Mouse (Mus musculus): ENCODE measurements around the gene Fmo5. TPM values are rescaled to one million over a fixed set of nuclear protein-coding genes. Genes with fewer than 3 reads are reported as not detected.
A peak's percentile ranks its signal among the peaks of the same experiment; 100 is the strongest.

Fmo5 gene
- polyA plus RNA-seq, 1 experiment from 2014 or later, result 3.8 TPM

DNA sequence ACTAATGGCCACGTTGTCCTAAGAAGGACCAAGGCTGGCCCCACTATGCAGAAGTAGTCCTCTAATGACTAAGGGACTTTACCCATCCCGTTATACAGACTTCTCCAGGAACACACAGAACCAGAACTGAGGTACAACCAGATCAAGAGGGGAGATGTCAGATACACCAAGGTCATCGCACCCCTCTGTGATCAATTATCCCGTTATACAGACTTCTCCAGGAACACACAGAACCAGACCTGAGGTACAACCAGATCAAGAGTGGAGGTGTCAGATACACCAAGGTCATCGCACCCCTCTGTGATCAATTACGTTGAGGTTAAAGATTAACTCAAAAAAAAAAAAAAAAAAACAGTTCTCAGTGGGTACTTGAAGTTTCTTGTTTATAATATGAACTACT is 17.6 kb upstream of the Fmo5 start:
- no peak overlapping the region for H3K4me2 ChIP-seq
- H3K4me3 ChIP-seq (replicated peaks), result no peak overlapping the region
- WGBS, result 85% methylated on average over 6 of the region's 6 CpGs
- H3K27ac ChIP-seq, result no peak overlapping the region
- H3K27me3 ChIP-seq, result no peaks in the 10 kb centered on the region
- peaks cover 7% of the 10 kb centered on the region for H3K4me1 ChIP-seq
- no peaks in the 10 kb centered on the region for H3K9me3 ChIP-seq (replicated peaks)
- H3K36me3 ChIP-seq, result no peaks in the 10 kb centered on the region
- H3K9ac ChIP-seq, result no peak overlapping the region
- no peak for ATAC-seq (replicated peaks; ENCODE audit: low FRiP score)

DNA sequence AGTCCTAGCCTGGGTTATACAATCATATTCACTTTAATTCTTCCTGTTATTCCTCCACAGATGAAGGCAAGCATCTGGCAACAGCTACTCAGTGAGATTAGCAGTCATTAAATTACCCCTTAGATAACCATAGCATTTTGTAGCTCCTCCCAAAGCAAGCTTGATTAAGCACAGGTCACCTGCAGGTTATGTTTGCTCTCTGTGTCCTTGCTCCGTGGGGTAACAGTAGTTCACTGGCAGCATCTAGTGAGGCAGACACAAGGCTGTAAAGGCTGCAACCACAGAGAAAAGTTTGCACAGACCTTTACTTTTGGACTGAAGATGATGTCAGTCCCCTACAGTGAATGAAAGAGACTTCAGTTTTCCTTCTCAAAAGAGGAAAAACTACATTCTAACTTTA is 13.4 kb upstream of the Fmo5 start:
- H3K27ac ChIP-seq, result no peak overlapping the region
- H3K4me3 ChIP-seq (replicated peaks), result no peak overlapping the region
- ATAC-seq (replicated peaks; ENCODE audit: low FRiP score), result no peak
- H3K9me3 ChIP-seq (replicated peaks), result no peaks in the 10 kb centered on the region
- H3K4me2 ChIP-seq, result no peak overlapping the region
- no peaks in the 10 kb centered on the region for H3K27me3 ChIP-seq
- WGBS, result 6% methylated on average over 1 of the region's 1 CpGs
- H3K36me3 ChIP-seq, result no peaks in the 10 kb centered on the region
- no peak overlapping the region for H3K9ac ChIP-seq
- H3K4me1 ChIP-seq, result 0 out of 2 replicates have a peak, but pooled peaks cover 1% of the 10 kb centered on the region

DNA sequence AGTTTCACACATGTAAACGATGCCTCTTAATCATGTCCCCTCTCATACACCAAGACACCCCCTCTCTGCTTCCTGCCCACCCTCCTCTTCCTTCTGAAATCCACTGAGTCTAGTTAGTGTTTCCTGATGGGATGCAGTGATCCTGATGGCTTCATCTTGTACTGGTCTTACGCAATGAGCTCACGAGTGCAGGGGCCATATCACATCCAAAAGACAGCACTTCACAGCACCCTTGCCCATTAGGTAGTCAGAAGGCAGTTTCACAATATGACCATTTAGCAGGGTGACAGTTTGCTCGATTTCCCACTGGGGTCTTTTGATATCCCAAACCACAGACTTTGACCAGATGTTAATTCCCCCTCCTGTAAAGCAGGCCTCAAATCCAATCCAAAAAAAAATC is 12.7 kb upstream of the Fmo5 start:
- no peaks in the 10 kb centered on the region for H3K9me3 ChIP-seq (replicated peaks)
- ATAC-seq (replicated peaks; ENCODE audit: low FRiP score), result no peak
- WGBS, result 90% methylated on average over 4 of the region's 4 CpGs

DNA sequence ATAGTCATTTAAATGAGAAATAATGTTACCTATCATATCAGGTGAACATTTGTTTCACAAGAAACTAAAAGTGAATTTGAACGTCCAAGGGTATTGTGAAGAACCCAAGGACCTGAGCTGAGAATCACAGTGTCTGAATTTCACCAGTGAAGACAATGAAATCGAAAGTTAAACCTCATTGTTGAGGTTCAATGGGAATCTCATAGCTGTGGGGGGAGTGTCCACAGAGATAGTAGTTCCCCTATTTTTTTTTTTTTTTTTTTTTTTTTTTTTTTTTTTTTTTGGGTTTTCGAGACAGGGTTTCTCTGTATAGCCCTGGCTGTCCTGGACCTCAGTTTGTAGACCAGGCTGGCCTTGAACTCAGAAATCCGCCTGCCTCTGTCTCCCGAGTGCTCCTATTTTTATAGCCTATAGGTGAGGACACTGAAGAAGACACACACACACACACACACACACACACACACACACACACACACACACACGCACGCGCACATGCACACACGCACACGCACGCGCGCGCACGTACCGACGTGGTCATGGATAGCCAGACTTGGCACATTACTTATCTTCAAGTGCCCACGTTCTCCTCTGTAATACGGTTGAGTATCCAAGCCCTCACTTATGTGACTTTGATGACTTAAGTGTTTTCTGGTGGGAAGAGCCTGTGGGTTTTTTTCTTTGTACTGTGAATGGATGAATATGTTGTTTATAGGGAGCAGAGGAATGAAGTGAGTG is 11.3 kb upstream of the Fmo5 start:
- ATAC-seq (replicated peaks; ENCODE audit: low FRiP score), result no peak
- no peak overlapping the region for H3K4me2 ChIP-seq
- H3K27me3 ChIP-seq, result no peaks in the 10 kb centered on the region
- WGBS, result 96% methylated on average over 19 of the region's 19 CpGs
- H3K9ac ChIP-seq, result no peak overlapping the region
- H3K9me3 ChIP-seq (replicated peaks), result no peaks in the 10 kb centered on the region
- H3K36me3 ChIP-seq, result no peaks in the 10 kb centered on the region
- H3K4me1 ChIP-seq, result no peaks in the 10 kb centered on the region
- no peak overlapping the region for H3K4me3 ChIP-seq (replicated peaks)
- H3K27ac ChIP-seq, result no peak overlapping the region

More for the DNA sequence above, 12.7 kb upstream of the Fmo5 start:
- Histone ChIP-seq H3K27me3 (no peaks in the 10 kb centered on the region), H3K4me2 (no peak overlapping the region), H3K9ac (no peak overlapping the region), H3K36me3 (no peaks in the 10 kb centered on the region), H3K4me3 (replicated peaks) (no peak overlapping the region), H3K4me1 (no peaks in the 10 kb centered on the region), H3K27ac (no peak overlapping the region)

DNA sequence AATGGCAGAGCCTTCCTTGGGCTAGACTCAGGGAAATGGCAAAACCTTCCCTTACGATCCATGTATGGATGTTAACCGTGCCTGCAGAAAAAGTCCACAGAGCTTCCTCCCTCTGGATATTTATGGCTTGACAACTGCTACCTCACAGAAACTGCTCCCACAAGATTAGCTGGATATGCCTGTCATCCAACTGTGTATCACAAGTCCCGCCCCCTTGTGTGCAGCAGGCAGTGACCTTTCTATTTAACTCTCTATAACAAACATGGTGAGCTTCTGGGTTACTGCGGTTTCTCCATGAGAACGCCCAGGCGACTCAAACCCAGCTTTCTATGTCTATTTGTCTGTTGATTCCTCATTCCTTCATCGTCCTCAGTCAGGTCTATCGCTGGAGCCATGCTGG is 10.7 kb upstream of the Fmo5 start:
- Histone ChIP-seq H3K36me3 (no peaks in the 10 kb centered on the region), H3K27me3 (no peaks in the 10 kb centered on the region), H3K4me3 (replicated peaks) (no peak overlapping the region), H3K9me3 (replicated peaks) (no peaks in the 10 kb centered on the region), H3K4me1 (no peaks in the 10 kb centered on the region), H3K9ac (no peak overlapping the region), H3K4me2 (no peak overlapping the region), H3K27ac (no peak overlapping the region)
- ATAC-seq (replicated peaks; ENCODE audit: low FRiP score), result no peak
- WGBS, result 79% methylated on average over 8 of the region's 8 CpGs

DNA sequence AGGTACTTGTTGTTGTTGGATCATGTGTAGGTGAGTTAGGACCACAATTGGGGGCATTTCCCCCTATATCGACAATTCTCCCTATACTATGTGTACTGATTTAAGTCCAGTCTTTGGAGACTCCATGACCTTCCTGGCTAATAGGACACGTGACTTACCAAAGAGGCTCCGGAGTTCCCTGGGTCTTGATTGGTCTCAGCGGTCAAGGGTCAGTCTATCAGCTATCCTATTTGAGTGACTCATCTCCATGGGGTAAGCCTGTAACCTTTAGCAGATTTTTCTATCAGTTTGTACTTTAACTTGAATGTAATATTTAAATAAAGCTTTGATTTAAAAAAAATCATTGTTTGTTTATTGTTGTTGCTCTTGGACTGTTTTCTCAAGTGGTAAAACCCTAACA is 7.9 kb upstream of the Fmo5 start:
- Histone ChIP-seq H3K9ac (no peak overlapping the region), H3K36me3 (no peaks in the 10 kb centered on the region), H3K9me3 (replicated peaks) (no peaks in the 10 kb centered on the region), H3K4me3 (replicated peaks) (no peak overlapping the region), H3K27ac (no peak overlapping the region), H3K4me2 (no peak overlapping the region), H3K27me3 (no peaks in the 10 kb centered on the region), H3K4me1 (no peaks in the 10 kb centered on the region)
- ATAC-seq (replicated peaks; ENCODE audit: low FRiP score), result no peak
- 90% methylated on average over 4 of the region's 4 CpGs for WGBS

DNA sequence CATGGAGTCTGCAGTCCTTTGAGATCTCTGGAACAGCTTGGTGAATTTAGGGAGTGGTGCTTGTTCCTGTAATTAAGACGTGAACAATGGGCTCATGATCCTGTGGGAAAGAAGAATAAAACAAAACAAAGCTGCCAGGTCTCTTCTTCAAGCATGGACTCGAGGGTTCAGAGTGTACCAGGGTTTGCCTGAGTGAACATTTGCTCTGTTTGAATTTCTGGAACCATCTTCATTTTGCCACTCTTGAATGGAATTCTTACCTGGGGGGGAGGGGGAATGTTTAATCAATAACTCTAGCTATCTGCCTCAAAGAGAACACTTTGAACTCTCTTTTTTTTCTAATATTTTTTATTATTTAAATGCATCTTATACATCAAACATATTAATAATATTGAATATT is 4.0 kb upstream of the Fmo5 start:
- Histone ChIP-seq H3K4me1 (peaks cover 6% of the 10 kb centered on the region), H3K9me3 (replicated peaks) (no peaks in the 10 kb centered on the region), H3K36me3 (no peaks in the 10 kb centered on the region), H3K4me3 (replicated peaks) (no peak overlapping the region), H3K9ac (no peak overlapping the region), H3K27me3 (no peaks in the 10 kb centered on the region), H3K27ac (no peak overlapping the region), H3K4me2 (no peak overlapping the region)
- 44% methylated on average over 2 of the region's 2 CpGs for WGBS
- ATAC-seq (replicated peaks; ENCODE audit: low FRiP score), result no peak

DNA sequence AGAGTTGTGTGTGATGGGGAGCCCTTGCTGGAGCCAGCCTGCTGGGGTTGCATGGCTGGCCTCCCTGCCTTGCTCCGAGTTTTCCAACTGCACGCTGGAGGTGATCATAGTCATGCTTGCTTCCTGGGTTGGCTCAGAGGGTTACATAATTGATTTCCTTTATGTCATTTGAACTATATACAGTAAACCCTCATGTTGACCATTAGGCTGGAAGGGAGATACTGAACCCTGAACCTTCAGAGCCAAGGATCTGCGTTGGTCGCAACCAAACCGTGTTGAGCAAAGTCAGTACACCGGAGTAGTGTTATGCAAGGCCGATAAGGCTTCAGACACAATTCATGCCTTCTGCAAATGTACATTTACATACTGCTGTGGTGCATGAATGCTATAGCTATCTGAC is 711 bp upstream of the Fmo5 start:
- WGBS, result 79% methylated on average over 7 of the region's 7 CpGs
- Histone ChIP-seq H3K27me3 (no peaks in the 10 kb centered on the region), H3K27ac (no peak overlapping the region), H3K36me3 (no peaks in the 10 kb centered on the region), H3K4me2 (peak overlapping the region; percentile 67), H3K4me3 (replicated peaks) (peak overlapping the region; percentile 55), H3K9me3 (replicated peaks) (no peaks in the 10 kb centered on the region), H3K4me1 (peaks cover 6% of the 10 kb centered on the region), H3K9ac (no peak overlapping the region)
- ATAC-seq (replicated peaks; ENCODE audit: low FRiP score), result no peak

DNA sequence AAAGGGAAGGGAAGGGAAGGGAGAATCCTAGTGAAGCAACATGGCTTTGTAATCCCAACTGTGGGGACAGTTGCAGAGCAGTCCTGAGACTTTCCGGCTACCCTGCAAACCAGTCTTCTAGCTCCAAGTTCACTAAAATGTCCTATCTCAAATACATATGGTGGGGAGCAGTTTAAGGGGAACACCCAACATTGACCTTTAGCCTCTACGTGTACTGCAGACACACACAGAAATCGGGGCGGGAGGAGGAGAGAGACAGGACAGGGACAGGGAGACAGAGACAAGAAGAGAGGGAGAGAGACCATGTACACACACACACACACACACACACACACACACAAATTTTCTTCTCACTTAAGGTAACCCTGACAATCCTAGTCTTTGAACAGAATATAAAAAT is 1.3 kb downstream of the Fmo5 start:
- H3K36me3 ChIP-seq, result no peaks in the 10 kb centered on the region
- no peak overlapping the region for H3K9ac ChIP-seq
- peaks cover 6% of the 10 kb centered on the region for H3K4me1 ChIP-seq
- H3K27me3 ChIP-seq, result no peaks in the 10 kb centered on the region
- no peak overlapping the region for H3K4me3 ChIP-seq (replicated peaks)
- H3K4me2 ChIP-seq, result no peak overlapping the region
- no peaks in the 10 kb centered on the region for H3K9me3 ChIP-seq (replicated peaks)
- no peak for ATAC-seq (replicated peaks; ENCODE audit: low FRiP score)
- 88% methylated on average over 4 of the region's 4 CpGs for WGBS
- H3K27ac ChIP-seq, result no peak overlapping the region

DNA sequence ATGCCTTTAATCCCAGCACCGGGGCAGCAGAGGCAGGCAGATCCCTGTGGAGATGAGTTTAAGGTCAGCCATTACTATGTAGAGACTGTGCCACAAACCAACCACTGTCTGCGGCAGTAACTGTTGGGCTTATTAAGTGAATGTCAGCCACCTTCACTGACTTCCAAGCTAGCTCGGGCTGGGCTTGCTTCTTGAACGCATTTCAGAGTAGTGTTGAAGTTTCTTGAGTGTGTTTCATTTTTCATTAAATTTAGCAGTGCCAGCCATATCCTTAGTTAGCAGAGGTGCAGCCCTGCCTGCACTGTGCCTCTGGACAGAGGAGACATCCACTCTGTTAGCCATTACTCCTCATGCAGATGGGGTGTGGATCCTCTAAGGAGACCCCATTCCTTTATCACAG is 2.1 kb downstream of the Fmo5 start:
- Histone ChIP-seq H3K36me3 (no peaks in the 10 kb centered on the region), H3K4me1 (peaks cover 6% of the 10 kb centered on the region), H3K4me2 (no peak overlapping the region), H3K9me3 (replicated peaks) (no peaks in the 10 kb centered on the region), H3K9ac (no peak overlapping the region), H3K27ac (no peak overlapping the region), H3K27me3 (no peaks in the 10 kb centered on the region), H3K4me3 (replicated peaks) (no peak overlapping the region)
- no peak for ATAC-seq (replicated peaks; ENCODE audit: low FRiP score)
- 92% methylated on average over 4 of the region's 4 CpGs for WGBS

DNA sequence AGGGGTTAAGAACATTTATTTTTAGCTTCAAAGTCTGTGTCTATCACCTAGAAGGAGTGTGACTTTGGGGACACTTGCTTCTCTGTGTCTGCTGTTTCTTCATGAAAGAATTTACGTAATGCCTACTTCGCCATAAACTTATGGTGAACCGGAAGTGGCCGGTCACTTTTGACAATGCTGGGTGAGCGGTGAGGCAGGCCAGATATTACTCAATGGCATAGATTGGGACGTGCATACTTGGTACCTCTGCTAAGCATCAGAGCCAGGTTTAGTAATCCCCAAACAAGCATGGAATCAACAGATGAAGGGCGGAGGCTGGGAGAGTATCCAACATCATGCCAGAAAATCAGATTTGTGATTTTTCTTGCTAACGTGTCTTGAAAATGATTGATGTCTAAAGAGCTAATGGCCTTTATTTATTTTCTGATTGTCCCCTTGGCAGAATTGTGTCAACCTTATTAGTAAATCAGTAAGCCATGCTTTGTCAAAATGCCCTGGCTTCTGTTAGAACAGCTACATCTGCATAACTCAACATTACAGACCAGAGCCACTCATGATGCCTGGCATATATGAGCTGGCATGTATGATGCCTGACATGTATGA is 2.8 kb downstream of the Fmo5 start:
- H3K9ac ChIP-seq, result no peak overlapping the region
- no peak overlapping the region for H3K27ac ChIP-seq
- H3K4me2 ChIP-seq, result no peak overlapping the region
- no peaks in the 10 kb centered on the region for H3K36me3 ChIP-seq
- H3K27me3 ChIP-seq, result no peaks in the 10 kb centered on the region
- no peaks in the 10 kb centered on the region for H3K9me3 ChIP-seq (replicated peaks)
- ATAC-seq (replicated peaks; ENCODE audit: low FRiP score), result no peak
- H3K4me3 ChIP-seq (replicated peaks), result no peak overlapping the region
- WGBS, result 84% methylated on average over 8 of the region's 8 CpGs
- H3K4me1 ChIP-seq, result peaks cover 6% of the 10 kb centered on the region

DNA sequence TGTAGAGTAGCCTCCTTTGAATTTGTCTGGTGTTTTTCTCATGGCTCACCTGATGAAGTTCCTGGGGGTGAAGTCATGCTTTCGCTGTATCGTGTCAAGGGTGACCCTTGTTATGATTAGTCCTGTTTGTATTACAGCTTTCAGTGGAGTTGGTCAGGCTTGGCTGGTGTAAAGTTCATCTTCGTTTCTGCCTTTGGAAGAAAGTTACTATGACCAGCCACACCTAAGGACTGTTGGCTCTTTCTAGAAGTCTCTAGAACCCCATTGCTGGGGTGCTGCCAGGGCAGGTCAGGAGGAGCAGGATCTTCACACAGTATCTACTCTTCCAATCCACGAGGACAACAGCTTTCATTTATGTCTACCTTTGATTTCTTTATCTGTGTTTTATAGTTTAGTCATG is 4.9 kb downstream of the Fmo5 start:
- WGBS, result 70% methylated on average over 4 of the region's 4 CpGs
- no peak for ATAC-seq (replicated peaks; ENCODE audit: low FRiP score)
- H3K9me3 ChIP-seq (replicated peaks), result no peaks in the 10 kb centered on the region
- H3K4me1 ChIP-seq, result peaks cover 6% of the 10 kb centered on the region
- H3K36me3 ChIP-seq, result no peaks in the 10 kb centered on the region
- no peak overlapping the region for H3K4me2 ChIP-seq
- H3K27me3 ChIP-seq, result no peaks in the 10 kb centered on the region
- H3K4me3 ChIP-seq (replicated peaks), result no peak overlapping the region
- H3K27ac ChIP-seq, result no peak overlapping the region
- no peak overlapping the region for H3K9ac ChIP-seq

DNA sequence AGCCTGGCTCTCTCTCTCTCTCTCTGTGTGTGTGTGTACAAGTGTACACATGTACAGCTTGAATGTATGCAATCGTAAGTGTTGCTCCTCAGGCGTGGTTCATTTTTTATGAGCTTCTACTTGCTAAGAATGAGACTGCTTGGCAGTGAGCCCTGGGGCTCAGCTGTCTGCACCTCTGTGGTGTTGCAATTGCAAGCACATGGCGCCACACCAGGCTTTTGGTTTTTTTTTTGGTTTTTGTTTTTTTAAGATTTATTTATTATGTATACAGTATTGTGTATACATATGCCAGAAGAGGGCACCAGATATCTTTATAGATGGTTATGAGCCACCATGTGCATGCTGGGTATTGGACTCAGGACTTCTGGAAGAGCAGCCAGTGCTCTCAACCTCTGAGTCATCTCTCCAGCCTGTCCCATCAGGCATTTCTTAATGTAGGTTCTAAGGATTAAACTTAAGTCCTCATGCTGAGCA is 5.7 kb downstream of the Fmo5 start:
- Histone ChIP-seq H3K4me3 (replicated peaks) (no peak overlapping the region), H3K9me3 (replicated peaks) (no peaks in the 10 kb centered on the region), H3K36me3 (no peaks in the 10 kb centered on the region), H3K4me1 (no peaks in the 10 kb centered on the region), H3K27ac (no peak overlapping the region), H3K9ac (no peak overlapping the region), H3K4me2 (no peak overlapping the region), H3K27me3 (no peaks in the 10 kb centered on the region)
- WGBS, result 72% methylated on average over 3 of the region's 3 CpGs
- no peak for ATAC-seq (replicated peaks; ENCODE audit: low FRiP score)

Measured in kidney, embryonic 15.5 days (tissue).